Mouse (Mus musculus): ENCODE data around the gene Ift52. TPM values are rescaled to one million over a fixed set of nuclear protein-coding genes. Genes with fewer than 3 reads are reported as not detected.

Ift52 gene
- polyA plus RNA-seq, 1 experiment from 2014 or later: 32.0 TPM

DNA sequence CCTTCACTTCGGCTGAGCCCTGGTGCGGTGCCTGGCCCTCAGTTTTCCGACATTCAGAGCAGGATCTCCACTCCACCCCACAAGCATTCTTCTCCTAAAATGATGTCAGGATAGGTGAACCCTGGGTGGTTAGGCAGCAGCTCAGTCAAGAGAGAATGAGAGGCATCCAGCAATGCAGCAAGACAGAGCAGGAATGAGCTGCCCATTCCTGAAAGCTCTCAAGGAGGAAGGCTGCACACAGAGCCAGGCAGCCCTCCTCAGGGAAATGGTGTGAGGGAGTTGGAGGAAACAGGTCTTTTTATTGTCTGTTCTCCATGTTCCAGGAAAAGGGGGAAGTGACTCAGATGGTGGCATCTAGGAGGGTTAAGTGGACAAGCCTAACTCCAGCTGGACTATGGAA is 30.4 kb upstream of the Ift52 start:
- H3K4me2 ChIP-seq: no peak overlapping the region
- H3K27ac ChIP-seq: no peak overlapping the region
- no peak for ATAC-seq (replicated peaks; ENCODE audit: insufficient number of reproducible peaks, insufficient read depth, low FRiP score, low read depth)
- no peak overlapping the region for H3K9ac ChIP-seq
- no peaks in the 10 kb centered on the region for H3K36me3 ChIP-seq
- H3K9me3 ChIP-seq (replicated peaks): no peaks in the 10 kb centered on the region
- H3K4me1 ChIP-seq (replicated peaks): no peaks in the 10 kb centered on the region
- WGBS: 68% methylated on average over 3 of the region's 3 CpGs
- 0 out of 2 replicates have a peak, but pooled peaks cover 4% of the 10 kb centered on the region for H3K27me3 ChIP-seq
- H3K4me3 ChIP-seq: no peak overlapping the region

- Histone ChIP-seq H3K9ac (no peak within 1 kb of the TSS), H3K27ac (no peak within 1 kb of the TSS), H3K9me3 (replicated peaks) (no peaks in the 10 kb centered on the region), H3K4me3 (no peak within 1 kb of the TSS), H3K27me3 (0 out of 2 replicates have a peak, but pooled peaks cover 4% of the 10 kb centered on the region), H3K4me2 (no peak within 1 kb of the TSS), H3K36me3 (no peaks in the 10 kb centered on the region), H3K4me1 (replicated peaks) (no peaks in the 10 kb centered on the region)
- no peak for ATAC-seq (replicated peaks; ENCODE audit: insufficient number of reproducible peaks, insufficient read depth, low FRiP score, low read depth)
- 60% methylated on average over 8 of the region's 8 CpGs for WGBS
Observed at GRCm38 (mm10) chr2:162987218-162987617, 29.9 kb upstream of the Ift52 start, which contains the start of gene Sgk2. Sgk2 (plus strand) TSS chr2:162987330.

DNA sequence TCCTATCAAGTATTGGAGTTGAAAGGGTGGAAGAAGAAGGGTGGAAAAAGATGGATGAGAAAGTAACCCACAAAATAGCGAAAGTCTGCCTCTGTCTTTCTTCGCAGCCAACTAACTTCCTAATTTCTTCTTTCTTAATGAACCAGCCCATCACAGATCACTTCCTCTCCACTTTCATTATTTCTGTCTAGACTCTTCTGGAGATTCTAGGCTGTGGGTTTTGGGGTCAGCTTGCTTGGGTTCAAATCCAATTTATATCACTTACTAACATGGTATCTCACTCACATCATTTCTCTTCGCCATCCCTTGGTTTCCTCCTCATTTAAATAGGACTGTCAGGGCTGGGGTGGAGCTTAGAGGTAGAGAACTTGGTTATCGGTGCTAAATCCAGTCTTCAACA is 28.9 kb upstream of the Ift52 start:
- H3K27me3 ChIP-seq: 0 out of 2 replicates have a peak, but pooled peaks cover 4% of the 10 kb centered on the region
- H3K4me2 ChIP-seq: no peak overlapping the region
- 71% methylated on average over 4 of the region's 4 CpGs for WGBS
- ATAC-seq (replicated peaks; ENCODE audit: insufficient number of reproducible peaks, insufficient read depth, low FRiP score, low read depth): no peak
- H3K4me3 ChIP-seq: no peak overlapping the region
- H3K4me1 ChIP-seq (replicated peaks): no peaks in the 10 kb centered on the region
- no peak overlapping the region for H3K9ac ChIP-seq
- no peak overlapping the region for H3K27ac ChIP-seq
- no peaks in the 10 kb centered on the region for H3K9me3 ChIP-seq (replicated peaks)
- H3K36me3 ChIP-seq: no peaks in the 10 kb centered on the region

GRCm38 (mm10) chr2:162991394-162992083 is 25.6 kb upstream of the Ift52 start:
- Histone ChIP-seq H3K27me3 (0 out of 2 replicates have a peak, but pooled peaks cover 4% of the 10 kb centered on the region), H3K9me3 (replicated peaks) (no peaks in the 10 kb centered on the region), H3K4me3 (no peak overlapping the region), H3K27ac (no peak overlapping the region), H3K9ac (no peak overlapping the region), H3K36me3 (no peaks in the 10 kb centered on the region), H3K4me2 (no peak overlapping the region), H3K4me1 (replicated peaks) (no peaks in the 10 kb centered on the region)
- WGBS: 35% methylated on average over 6 of the region's 6 CpGs
- no peak for ATAC-seq (replicated peaks; ENCODE audit: insufficient number of reproducible peaks, insufficient read depth, low FRiP score, low read depth)

GRCm38 (mm10) chr2:162992084-162992437 is 25.1 kb upstream of the Ift52 start:
- Histone ChIP-seq H3K9me3 (replicated peaks) (no peaks in the 10 kb centered on the region), H3K27ac (no peak overlapping the region), H3K9ac (no peak overlapping the region), H3K36me3 (no peaks in the 10 kb centered on the region), H3K4me1 (replicated peaks) (no peaks in the 10 kb centered on the region), H3K4me2 (no peak overlapping the region), H3K4me3 (no peak overlapping the region), H3K27me3 (0 out of 2 replicates have a peak, but pooled peaks cover 4% of the 10 kb centered on the region)
- ATAC-seq (replicated peaks; ENCODE audit: insufficient number of reproducible peaks, insufficient read depth, low FRiP score, low read depth): no peak

DNA sequence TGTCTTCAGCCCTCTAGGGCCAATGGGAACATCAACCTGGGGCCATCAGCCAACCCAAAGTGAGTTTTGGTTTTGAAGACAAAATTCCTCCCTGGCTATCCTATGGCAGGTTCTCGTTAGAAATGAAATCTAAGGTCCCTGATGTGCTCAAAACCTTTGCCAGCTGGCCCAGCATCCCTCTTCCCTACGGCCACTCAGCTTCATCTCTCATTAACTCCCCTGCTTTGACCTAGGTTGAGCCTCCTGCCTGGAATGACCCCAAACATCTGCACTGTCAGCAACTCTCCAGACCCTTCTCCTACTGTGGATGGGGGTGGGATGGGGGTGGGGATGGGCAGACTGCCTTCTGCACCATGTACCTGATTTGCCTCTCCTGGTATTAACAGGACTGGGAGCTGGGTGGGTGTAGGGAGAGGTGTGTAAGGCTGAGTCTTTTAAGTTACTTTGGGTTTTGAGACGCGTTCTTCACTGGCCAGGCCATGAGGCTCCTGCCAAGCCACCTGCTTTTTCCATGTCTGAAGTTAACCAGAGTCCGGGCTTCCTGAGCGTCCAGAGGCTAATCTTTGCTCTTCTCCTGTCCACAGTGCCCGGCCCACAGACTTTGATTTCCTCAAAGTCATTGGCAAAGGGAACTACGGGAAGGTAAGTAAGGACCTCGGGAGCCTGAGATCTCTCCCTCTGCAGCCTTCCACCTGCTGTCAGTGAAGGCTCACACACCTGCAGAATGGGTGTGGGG is 23.1 kb upstream of the Ift52 start:
- H3K4me3 ChIP-seq: no peak overlapping the region
- 66% methylated on average over 9 of the region's 9 CpGs for WGBS
- H3K4me1 ChIP-seq (replicated peaks): peaks cover 4% of the 10 kb centered on the region

GRCm38 (mm10) chr2:162998528-162999230 is 18.5 kb upstream of the Ift52 start:
- ATAC-seq (replicated peaks; ENCODE audit: insufficient number of reproducible peaks, insufficient read depth, low FRiP score, low read depth): peak; percentile 24; the same call in 1 of the 2 replicates
- peak overlapping the region; percentile 58 for H3K4me2 ChIP-seq

More for the DNA sequence above, 23.1 kb upstream of the Ift52 start:
- no peaks in the 10 kb centered on the region for H3K9me3 ChIP-seq (replicated peaks)
- no peak for ATAC-seq (replicated peaks; ENCODE audit: insufficient number of reproducible peaks, insufficient read depth, low FRiP score, low read depth)
- no peak overlapping the region for H3K27ac ChIP-seq
- 0 out of 2 replicates have a peak, but pooled peaks cover 7% of the 10 kb centered on the region for H3K27me3 ChIP-seq
- no peak overlapping the region for H3K4me2 ChIP-seq
- H3K9ac ChIP-seq: no peak overlapping the region
- no peaks in the 10 kb centered on the region for H3K36me3 ChIP-seq

GRCm38 (mm10) chr2:162999744-163000143 is 17.4 kb upstream of the Ift52 start:
- WGBS: 27% methylated on average over 3 of the region's 3 CpGs
- Histone ChIP-seq H3K27me3 (peaks cover 2% of the 10 kb centered on the region; the same call in 1 of the 2 replicates), H3K4me1 (replicated peaks) (peaks cover 7% of the 10 kb centered on the region), H3K4me3 (no peak overlapping the region), H3K36me3 (no peaks in the 10 kb centered on the region), H3K9me3 (replicated peaks) (no peaks in the 10 kb centered on the region), H3K27ac (no peak overlapping the region), H3K9ac (no peak overlapping the region), H3K4me2 (no peak overlapping the region)
- no peak for ATAC-seq (replicated peaks; ENCODE audit: insufficient number of reproducible peaks, insufficient read depth, low FRiP score, low read depth)

More at GRCm38 (mm10) chr2:162998528-162999230, 18.5 kb upstream of the Ift52 start:
- WGBS: 18% methylated on average over 18 of the region's 18 CpGs
- peaks cover 7% of the 10 kb centered on the region for H3K4me1 ChIP-seq (replicated peaks)
- no peak overlapping the region for H3K9ac ChIP-seq
- no peak overlapping the region for H3K27ac ChIP-seq
- no peaks in the 10 kb centered on the region for H3K36me3 ChIP-seq
- H3K4me3 ChIP-seq: peak overlapping the region; percentile 14
- H3K9me3 ChIP-seq (replicated peaks): no peaks in the 10 kb centered on the region
- peaks cover 2% of the 10 kb centered on the region; the same call in 1 of the 2 replicates for H3K27me3 ChIP-seq

GRCm38 (mm10) chr2:163001071-163001470 is 16.1 kb upstream of the Ift52 start:
- Histone ChIP-seq H3K36me3 (no peaks in the 10 kb centered on the region), H3K9ac (no peak overlapping the region), H3K4me2 (no peak overlapping the region), H3K4me1 (replicated peaks) (peaks cover 7% of the 10 kb centered on the region), H3K27me3 (peaks cover 2% of the 10 kb centered on the region; the same call in 1 of the 2 replicates), H3K9me3 (replicated peaks) (no peaks in the 10 kb centered on the region), H3K27ac (no peak overlapping the region), H3K4me3 (no peak overlapping the region)
- WGBS: 90% methylated on average over 1 of the region's 1 CpGs
- no peak for ATAC-seq (replicated peaks; ENCODE audit: insufficient number of reproducible peaks, insufficient read depth, low FRiP score, low read depth)

GRCm38 (mm10) chr2:163007299-163007698 is 9.9 kb upstream of the Ift52 start:
- 60% methylated on average over 4 of the region's 4 CpGs for WGBS
- H3K9me3 ChIP-seq (replicated peaks): no peaks in the 10 kb centered on the region
- H3K4me2 ChIP-seq: no peak overlapping the region
- H3K9ac ChIP-seq: no peak overlapping the region
- no peak overlapping the region for H3K27ac ChIP-seq
- H3K36me3 ChIP-seq: no peaks in the 10 kb centered on the region
- H3K27me3 ChIP-seq: no peaks in the 10 kb centered on the region; the same call in 1 of the 2 replicates
- H3K4me3 ChIP-seq: no peak overlapping the region
- ATAC-seq (replicated peaks; ENCODE audit: insufficient number of reproducible peaks, insufficient read depth, low FRiP score, low read depth): no peak
- H3K4me1 ChIP-seq (replicated peaks): no peaks in the 10 kb centered on the region

DNA sequence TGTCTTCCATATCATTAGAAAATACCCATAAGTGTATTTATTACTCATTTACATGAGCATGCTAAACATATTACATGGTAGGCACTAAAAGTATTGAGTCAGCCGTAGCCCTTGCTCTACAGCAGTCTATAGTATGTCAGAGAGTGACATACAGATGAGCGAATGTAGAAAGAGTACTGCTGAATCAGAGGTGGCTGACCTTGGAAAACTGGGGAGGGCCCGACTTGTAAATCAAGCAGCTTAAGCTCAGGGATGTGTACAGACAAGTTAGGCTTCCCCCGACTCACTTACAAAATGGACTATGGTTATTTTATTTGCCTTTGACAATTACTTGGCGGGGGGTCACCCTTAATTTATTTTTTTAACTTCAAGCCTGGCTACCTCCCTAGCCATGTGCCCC is 14.1 kb downstream of the Ift52 start:
- Histone ChIP-seq H3K4me1 (replicated peaks) (no peaks in the 10 kb centered on the region), H3K9ac (no peak overlapping the region), H3K4me2 (no peak overlapping the region), H3K27ac (no peak overlapping the region), H3K9me3 (replicated peaks) (no peaks in the 10 kb centered on the region), H3K36me3 (peaks cover 79% of the 10 kb centered on the region), H3K27me3 (no peaks in the 10 kb centered on the region), H3K4me3 (no peak overlapping the region)
- 85% methylated on average over 5 of the region's 5 CpGs for WGBS
- no peak for ATAC-seq (replicated peaks; ENCODE audit: insufficient number of reproducible peaks, insufficient read depth, low FRiP score, low read depth)
